Mouse (Mus musculus) liver, embryonic 16.5 days (tissue): ENCODE results near the gene Lig3. TPM values are rescaled to one million over a fixed set of nuclear protein-coding genes. Genes with fewer than 3 reads are reported as not detected.

Experiments
- ATAC-seq: fragments of 200-750 bp; cut with Nextera tagmentation; 2 replicates; pipeline ENCODE4 v1.8.0; 2017; ENCODE audit warnings: low read depth, mild to moderate bottlenecking, moderate number of reproducible peaks, moderate library complexity
- H3K27ac ChIP-seq: fragments of 300-500 bp; sonication (generic); 2 replicates; pipeline ENCODE4 v1.5.1; 2014; ENCODE audit warnings: mild to moderate bottlenecking, low read length
- H3K27me3 ChIP-seq: fragments of 300-500 bp; sonication (generic); 2 replicates; pipeline ENCODE4 v1.6.1; 2014; ENCODE audit warnings: low read depth, low read length, mixed read lengths; ENCODE audit not compliant: control insufficient read depth, insufficient read depth
- H3K36me3 ChIP-seq: fragments of 300-500 bp; sonication (generic); 2 replicates; pipeline ENCODE4 v1.6.1; 2014; ENCODE audit warnings: mild to moderate bottlenecking; ENCODE audit not compliant: control insufficient read depth, insufficient read depth
- H3K4me1 ChIP-seq: fragments of 300-500 bp; sonication (generic); 2 replicates; pipeline ENCODE4 v1.6.1; 2014; ENCODE audit warnings: low read depth, low read length, mixed read lengths; ENCODE audit not compliant: control insufficient read depth
- H3K4me2 ChIP-seq: fragments of 300-500 bp; sonication (generic); 2 replicates; pipeline ENCODE4 v1.6.1; 2014; ENCODE audit warnings: low read depth, low read length, mixed read lengths
- H3K4me3 ChIP-seq: fragments of 300-500 bp; sonication (generic); 2 replicates; pipeline ENCODE4 v1.5.1; 2014; ENCODE audit warnings: low read depth, mild to moderate bottlenecking, low read length
- H3K9ac ChIP-seq: fragments of 300-500 bp; sonication (generic); 2 replicates; pipeline ENCODE4 v1.6.1; 2014; ENCODE audit warnings: low read depth, low read length
- H3K9me3 ChIP-seq: fragments of 300-500 bp; sonication (generic); replicated peaks from 2 replicates; pipeline ENCODE4 v1.6.1; 2016; ENCODE audit warnings: low read length; ENCODE audit not compliant: control insufficient read depth
- WGBS: fragments of 180-500 bp; shearing (Covaris S2); extraction: QIAGEN DNeasy Blood & Tissue Kit; methylation state at CpG from one replicate; pipeline ENCODE4 v1.1.7; 2014; ENCODE audit not compliant: insufficient replicate concordance; 5-methylcytosine and 5-hydroxymethylcytosine counted together
- polyA plus RNA-seq: library from polyadenylated mRNA; unstranded; fragments of >200 nt; fragmentation: Nextera tagmentation; extraction: Ambion mirVana; gene quantifications from 2 replicates; pipeline ENCODE4 v1.2.1, GENCODE M21; 2015

Lig3 gene
- polyA plus RNA-seq, 1 experiment from 2014 or later, result 8.4 TPM

- Histone ChIP-seq H3K36me3 (no peaks in the 10 kb centered on the region), H3K27ac (peak overlapping the region; percentile 58), H3K4me2 (0 out of 2 replicates have a peak overlapping the region, but pooled peaks have one; percentile 34), H3K9ac (peak overlapping the region; percentile 4; the same call in 1 of the 2 replicates), H3K4me1 (peaks cover 96% of the 10 kb centered on the region), H3K9me3 (no peaks in the 10 kb centered on the region), H3K4me3 (no peak overlapping the region), H3K27me3 (no peaks in the 10 kb centered on the region)
- no peak for ATAC-seq
- 68% methylated on average over 11 of the region's 11 CpGs for WGBS
Measured at GRCm38 (mm10) chr11:82852115-82852514, 71.2 kb downstream of the Lig3 start.

GRCm38 (mm10) chr11:82852540-82852939, 71.6 kb downstream of the Lig3 start:
- WGBS, result 80% methylated on average over 10 of the region's 10 CpGs
- Histone ChIP-seq H3K27me3 (no peaks in the 10 kb centered on the region), H3K9ac (peak overlapping the region; percentile 4; the same call in 1 of the 2 replicates), H3K4me1 (peaks cover 93% of the 10 kb centered on the region), H3K9me3 (no peaks in the 10 kb centered on the region), H3K27ac (peak overlapping the region; percentile 58), H3K4me2 (no peak overlapping the region), H3K36me3 (no peaks in the 10 kb centered on the region), H3K4me3 (no peak overlapping the region)
- ATAC-seq, result no peak

GRCm38 (mm10) chr11:82852958-82853357, 72.0 kb downstream of the Lig3 start:
- ATAC-seq, result no peak
- peaks cover 92% of the 10 kb centered on the region for H3K4me1 ChIP-seq
- H3K9me3 ChIP-seq, result no peaks in the 10 kb centered on the region
- H3K9ac ChIP-seq, result no peak overlapping the region
- 86% methylated on average over 7 of the region's 7 CpGs for WGBS
- no peak overlapping the region for H3K4me2 ChIP-seq
- no peaks in the 10 kb centered on the region for H3K27me3 ChIP-seq
- H3K4me3 ChIP-seq, result no peak overlapping the region
- H3K27ac ChIP-seq, result peak overlapping the region; percentile 58
- no peaks in the 10 kb centered on the region for H3K36me3 ChIP-seq

Other genes with a start within 250 kb of the Lig3 start
- gene Cct6b, start 16.8 kb upstream of the Lig3 start, polyA plus RNA-seq, result 0.18 and 0.30 TPM in 2 replicates
- 16.7 and 16.9 TPM in 2 replicates for gene Zfp830, start 16.8 kb upstream of the Lig3 start, polyA plus RNA-seq
- 25.8 and 26.4 TPM in 2 replicates for gene Rffl, start 90.1 kb downstream of the Lig3 start, polyA plus RNA-seq
- 4.1 and 4.7 TPM in 2 replicates for gene Rad51d, start 109.5 kb downstream of the Lig3 start, polyA plus RNA-seq
- gene Fndc8, start 111.0 kb downstream of the Lig3 start, polyA plus RNA-seq, result 0.09 and 0.12 TPM in 2 replicates
- 9.1 and 10.7 TPM in 2 replicates for gene Nle1, start 127.3 kb downstream of the Lig3 start, polyA plus RNA-seq
- 1.4 and 2.4 TPM in 2 replicates for gene Unc45b, start 129.4 kb downstream of the Lig3 start, polyA plus RNA-seq
- 1.6 TPM in 2 replicates for gene Slfn5, start 170.2 kb downstream of the Lig3 start, polyA plus RNA-seq
- 4.5 and 5.6 TPM in 2 replicates for gene Slfn9, start 210.7 kb downstream of the Lig3 start, polyA plus RNA-seq
- gene Slfn8, start 239.7 kb downstream of the Lig3 start, polyA plus RNA-seq, result 0.40 and 0.51 TPM in 2 replicates